Mouse (Mus musculus) lung, postnatal 10 days (tissue): ENCODE results near the gene Ptprcap.
A peak's percentile ranks its signal among the peaks of the same experiment; 100 is the strongest.
"Not testable (repeated sequence)": the region's sequence is repeated elsewhere in the genome, so short reads cannot be mapped to it uniquely, and the experiment has no call there.

Experiments used
- DNase-seq: peaks from one replicate; pipeline ENCODE4 v3.0.0; 2021

The Ptprcap gene

GRCm38 (mm10) chr19:4153232-4153654 is at the start of gene Ptprcap:
TSS of gene Ptprcap (plus strand) at chr19:4153604.
- DNase-seq, result no peak

- no peak for DNase-seq
These were observed 49.6 kb upstream of the Ptprcap start for GRCm38 (mm10) chr19:4103792-4104191.

GRCm38 (mm10) chr19:4104675-4105194 is 48.7 kb upstream of the Ptprcap start:
- DNase-seq, result no peak

- no peak for DNase-seq
These were observed 46.8 kb upstream of the Ptprcap start for GRCm38 (mm10) chr19:4106654-4107053.

GRCm38 (mm10) chr19:4108535-4108934 is 44.9 kb upstream of the Ptprcap start:
- no peak for DNase-seq

GRCm38 (mm10) chr19:4112063-4112960 is 41.1 kb upstream of the Ptprcap start:
- DNase-seq, result no peak

GRCm38 (mm10) chr19:4113186-4113805 is 40.1 kb upstream of the Ptprcap start:
- peak; percentile 87 for DNase-seq

- DNase-seq, result no peak
These were observed 39.6 kb upstream of the Ptprcap start for GRCm38 (mm10) chr19:4113806-4114230.

GRCm38 (mm10) chr19:4114551-4114950 is 38.9 kb upstream of the Ptprcap start:
- DNase-seq, result no peak

GRCm38 (mm10) chr19:4115144-4115543 is 38.3 kb upstream of the Ptprcap start:
- no peak for DNase-seq

- DNase-seq, result no peak
These were observed 37.6 kb upstream of the Ptprcap start for GRCm38 (mm10) chr19:4115816-4116215.

GRCm38 (mm10) chr19:4117006-4117405 is 36.4 kb upstream of the Ptprcap start:
- DNase-seq, result no peak

GRCm38 (mm10) chr19:4118350-4118749 is 35.1 kb upstream of the Ptprcap start:
- DNase-seq, result no peak

- DNase-seq, result no peak
These were observed 33.5 kb upstream of the Ptprcap start for GRCm38 (mm10) chr19:4119716-4120487.

- DNase-seq, result no peak
These were observed 32.9 kb upstream of the Ptprcap start for GRCm38 (mm10) chr19:4120496-4120895.

- DNase-seq, result peak; percentile 100
These were observed 32.2 kb upstream of the Ptprcap start for GRCm38 (mm10) chr19:4121097-4121805.

GRCm38 (mm10) chr19:4121896-4122295 is 31.5 kb upstream of the Ptprcap start:
- not testable (repeated sequence) for DNase-seq

GRCm38 (mm10) chr19:4122411-4123370 is 30.7 kb upstream of the Ptprcap start:
- no peak for DNase-seq

GRCm38 (mm10) chr19:4124432-4124831 is 29.0 kb upstream of the Ptprcap start:
- no peak for DNase-seq

GRCm38 (mm10) chr19:4125268-4125667 is 28.1 kb upstream of the Ptprcap start:
- peak; percentile 45 for DNase-seq
